Mouse (Mus musculus): ENCODE results near the gene Cited2.

GRCm38 (mm10) chr10:17674454-17674853, 48.6 kb upstream of the Cited2 start:
- TF ChIP-seq POLR2A (IDR thresholded peaks at IDR 0.05; ENCODE audit: borderline replicate concordance, extremely low read depth, insufficient read depth, insufficient read length, poor library complexity, severe bottlenecking) (no peak), CTCF (IDR thresholded peaks at IDR 0.05; ENCODE audit: borderline replicate concordance, extremely low read depth, insufficient read depth, insufficient read length) (no peak)

Data from brain, embryonic 14.5 days (tissue).